Mouse (Mus musculus) right cerebral cortex, adult 18-20 months (tissue): ENCODE measurements around the gene Xirp1.
A peak's percentile ranks its signal among the peaks of the same experiment; 100 is the strongest.

Source experiments
- DNase-seq: peaks from one replicate; pipeline ENCODE4 v3.0.0; 2022; ENCODE audit warnings: mixed read lengths

Gene Xirp1

DNA sequence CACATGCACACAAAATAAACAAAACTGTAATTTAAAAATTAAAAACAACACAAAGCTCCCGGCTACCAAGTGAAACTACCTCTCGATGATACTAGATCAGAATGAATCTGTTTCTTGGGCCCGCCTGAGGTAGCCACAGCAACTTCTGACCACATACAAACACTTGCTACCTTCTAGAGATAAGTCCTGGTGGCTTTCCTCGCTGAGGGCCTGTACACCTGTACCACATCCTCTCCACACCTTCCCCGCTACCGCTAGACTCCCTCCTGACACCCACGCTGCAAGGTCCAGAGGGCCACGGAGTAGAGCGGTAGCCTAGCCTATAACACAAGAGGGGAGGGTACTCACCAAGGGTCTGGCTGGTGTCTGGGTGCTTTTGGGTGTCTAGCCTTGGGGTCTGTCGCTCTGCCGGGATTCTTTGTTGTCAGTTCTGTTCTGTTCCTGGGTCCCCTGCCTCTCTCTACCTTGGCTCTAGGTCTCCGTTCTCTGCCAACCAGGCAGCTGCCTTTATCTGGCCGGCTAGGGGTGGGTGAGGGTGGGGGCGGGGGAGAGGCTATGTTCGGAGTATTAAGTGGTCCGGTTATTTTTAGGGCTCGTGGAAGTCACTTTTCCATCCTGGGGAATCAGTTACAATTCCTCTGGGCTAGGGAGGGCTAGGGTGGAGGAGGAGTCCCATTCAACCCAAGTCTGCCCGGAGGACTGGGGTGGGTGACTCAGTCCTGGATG lies at the start of gene Xirp1:
Xirp1 (minus strand) TSS at position 513 of the 726 bp plus-strand sequence.
- no peak for DNase-seq

DNA sequence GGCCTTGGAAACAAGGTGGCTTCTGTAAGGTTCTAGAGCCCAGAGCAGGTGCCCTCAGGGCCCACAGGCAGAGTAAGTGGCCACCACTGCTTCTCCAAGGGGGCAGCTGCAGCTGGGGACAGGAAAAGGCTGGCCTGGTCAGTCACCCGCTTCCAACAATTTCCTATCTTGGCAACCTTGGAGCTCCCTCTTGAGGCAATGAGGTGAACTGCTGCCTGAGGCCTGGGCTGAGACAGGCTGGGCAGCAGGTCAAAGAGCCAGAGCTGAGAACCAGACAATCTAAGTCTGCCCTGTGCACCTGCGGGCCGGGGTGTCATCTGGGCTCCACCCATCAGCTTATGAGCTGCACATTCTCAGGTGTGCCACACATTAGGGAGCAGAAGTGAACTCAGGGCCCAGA lies 49.8 kb upstream of the Xirp1 start:
- peak; percentile 49 for DNase-seq

DNA sequence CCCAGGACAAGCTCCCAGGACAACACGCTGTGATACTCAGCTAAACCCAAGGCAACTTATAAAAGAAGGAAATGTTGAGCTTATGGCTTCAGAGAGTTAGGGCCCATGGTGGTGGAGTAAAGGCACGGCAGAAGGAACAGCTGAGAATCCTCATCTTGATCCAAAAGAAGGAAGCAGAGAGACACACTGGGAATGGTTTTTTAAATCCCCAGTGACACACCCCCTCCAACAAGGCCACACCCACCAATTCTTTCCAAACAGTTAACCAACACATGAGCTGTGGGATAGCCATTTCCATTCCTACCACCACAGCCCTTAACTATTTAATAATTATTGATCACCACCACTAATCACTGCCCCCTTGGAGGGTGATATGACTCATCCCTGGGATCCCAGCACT lies 47.9 kb upstream of the Xirp1 start:
- DNase-seq = no peak

DNA sequence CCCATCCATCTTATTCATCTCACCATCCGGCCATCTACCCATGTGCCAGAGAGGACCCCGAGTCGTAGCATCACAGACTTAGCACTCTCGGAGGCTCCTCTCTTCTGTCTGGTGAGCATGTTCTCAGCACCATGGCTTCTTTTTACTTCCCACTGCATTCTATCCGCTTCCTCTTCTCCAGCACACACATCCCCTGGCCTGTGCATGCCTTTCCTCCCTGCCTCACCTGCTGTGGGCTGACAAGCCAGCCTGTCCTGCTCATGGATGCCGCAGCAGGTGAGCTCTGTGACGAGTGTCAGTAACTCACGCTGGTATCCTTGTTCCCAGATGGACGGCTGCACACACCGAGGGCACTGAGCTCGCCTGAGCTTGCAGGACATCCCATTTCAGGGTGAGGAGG lies 46.4 kb upstream of the Xirp1 start, which contains the start of gene Cx3cr1:
Cx3cr1 (minus strand) TSS at position 101 of the 400 bp plus-strand sequence.
- no peak for DNase-seq

- no peak for DNase-seq
Observed at GRCm38 (mm10) chr9:120068047-120068446, 44.6 kb upstream of the Xirp1 start.

DNA sequence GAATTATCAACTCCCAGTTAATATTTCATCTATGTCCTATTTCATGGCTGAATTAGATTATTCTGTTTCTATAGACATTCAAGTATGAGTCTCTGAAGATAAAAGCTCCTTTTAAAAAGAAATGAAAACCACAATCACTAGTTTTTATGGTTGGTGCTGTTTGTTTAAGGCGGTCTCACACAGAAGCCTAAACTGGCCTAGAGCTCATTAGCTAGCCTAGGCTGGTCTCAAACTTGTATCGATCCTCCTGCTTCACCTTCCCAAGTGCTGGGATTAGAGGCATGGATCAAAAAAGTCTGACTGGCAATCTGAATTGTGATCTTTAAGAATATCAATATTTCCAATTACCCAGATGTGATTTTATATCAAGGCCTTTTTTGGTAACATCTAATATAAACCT lies 44.2 kb upstream of the Xirp1 start:
- no peak for DNase-seq

DNA sequence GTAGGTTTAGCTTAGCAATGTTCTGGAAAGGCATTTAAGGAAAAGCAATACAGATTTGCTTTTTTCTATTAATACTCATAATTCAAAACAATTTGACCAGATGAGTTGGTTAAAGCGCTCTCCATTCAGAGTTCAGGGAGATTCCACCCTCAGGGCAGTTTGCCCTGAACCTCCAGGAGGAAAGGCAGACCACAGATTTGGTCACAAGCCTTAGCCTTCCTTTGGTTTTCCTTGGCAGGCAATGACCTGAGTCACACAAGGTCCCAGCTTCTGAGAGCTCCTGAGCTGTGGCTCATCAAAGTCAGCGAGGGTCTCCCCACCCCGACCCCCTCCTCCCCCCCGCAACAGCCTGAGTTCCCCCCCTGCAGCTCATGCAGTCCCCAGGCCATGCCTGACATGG lies 40.9 kb upstream of the Xirp1 start:
- no peak for DNase-seq

DNA sequence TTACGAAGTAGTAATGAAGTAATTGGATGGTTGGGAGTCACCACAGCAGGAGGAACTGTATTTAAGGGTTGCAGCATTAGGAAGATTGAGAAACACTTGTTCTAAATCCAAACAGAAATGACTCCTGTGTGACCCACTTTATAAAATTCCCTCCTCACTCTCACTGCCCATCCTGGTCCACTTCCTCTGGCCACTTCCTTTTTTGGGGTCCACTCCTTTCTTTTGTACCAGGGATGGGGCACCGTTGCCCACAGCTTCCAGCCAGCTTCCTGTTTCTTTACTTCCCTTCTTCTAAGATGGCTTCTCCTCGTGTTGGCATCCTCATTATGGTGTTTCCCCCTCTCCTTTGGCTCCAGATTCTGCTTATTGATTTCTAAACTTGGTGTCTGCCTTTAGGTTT lies 35.3 kb upstream of the Xirp1 start:
- no peak for DNase-seq

- DNase-seq = no peak
Observed at GRCm38 (mm10) chr9:120056201-120056600, 32.8 kb upstream of the Xirp1 start.

GRCm38 (mm10) chr9:120054545-120055277 lies 31.3 kb upstream of the Xirp1 start:
- no peak for DNase-seq

GRCm38 (mm10) chr9:120049407-120049806 lies 26.0 kb upstream of the Xirp1 start:
- no peak for DNase-seq

DNA sequence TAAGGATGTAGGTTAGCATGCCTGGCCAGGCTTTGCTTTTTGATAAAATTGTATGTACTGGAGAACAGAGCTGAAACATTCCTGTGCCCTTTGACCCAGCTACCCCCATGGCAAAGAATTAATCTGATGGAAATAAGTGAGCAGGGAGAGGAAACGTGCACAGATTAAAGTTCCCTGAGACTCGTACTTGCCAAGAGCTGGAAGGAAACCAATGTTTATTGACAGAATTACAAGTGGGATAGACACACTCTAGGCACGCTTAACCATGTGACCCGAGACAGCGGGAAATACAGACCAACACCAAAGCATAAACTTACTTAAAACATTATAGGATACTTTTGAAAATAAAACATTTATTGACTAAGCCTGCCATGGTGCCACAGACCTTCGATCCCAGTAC lies 25.1 kb upstream of the Xirp1 start:
- no peak for DNase-seq

GRCm38 (mm10) chr9:120043115-120043514 lies 19.7 kb upstream of the Xirp1 start:
- no peak for DNase-seq

DNA sequence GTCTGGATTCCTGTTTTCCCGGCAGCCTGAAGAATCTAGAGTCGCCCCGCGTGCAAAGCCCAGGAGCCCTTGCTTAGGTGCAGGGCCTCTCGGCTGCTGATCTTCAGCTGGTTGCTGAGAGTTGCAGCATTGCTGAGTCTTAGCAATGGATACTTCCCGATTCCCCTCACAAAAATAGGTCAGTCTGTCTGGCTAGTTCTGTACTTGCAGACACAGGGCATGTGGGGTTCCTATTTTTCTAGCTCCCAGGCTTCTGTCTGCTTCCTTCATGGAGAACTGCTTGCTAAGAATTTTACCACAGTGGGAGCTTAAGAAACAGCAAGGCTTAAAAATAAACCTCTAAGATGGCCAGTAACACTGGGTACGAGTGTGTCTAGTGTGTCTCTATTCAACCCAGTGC lies 14.0 kb upstream of the Xirp1 start:
- no peak for DNase-seq

GRCm38 (mm10) chr9:120034375-120034774 lies 11.0 kb upstream of the Xirp1 start:
- DNase-seq = no peak

GRCm38 (mm10) chr9:120032710-120033109 lies 9.3 kb upstream of the Xirp1 start:
- no peak for DNase-seq

DNA sequence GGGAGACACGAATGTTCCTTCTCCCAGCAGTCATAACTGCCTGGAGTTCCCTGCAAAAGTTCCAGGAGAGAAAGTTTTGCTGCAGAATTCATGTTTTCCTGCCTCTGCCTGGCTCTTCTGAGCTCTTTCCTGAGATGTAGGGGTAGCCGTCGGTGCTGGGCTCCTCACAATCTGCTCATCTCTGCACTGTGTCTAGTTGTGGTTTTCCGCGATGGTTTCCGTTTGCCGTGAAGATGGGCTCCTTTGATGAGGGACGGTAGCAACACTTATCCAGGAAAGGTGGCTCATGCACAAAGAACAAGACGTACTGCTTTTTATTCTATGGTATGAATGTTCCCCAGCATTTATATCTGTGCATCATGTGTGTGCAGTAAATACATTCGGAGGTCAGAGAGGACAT lies 7.0 kb upstream of the Xirp1 start:
- DNase-seq = no peak

GRCm38 (mm10) chr9:120029880-120030279 lies 6.5 kb upstream of the Xirp1 start:
- DNase-seq = no peak

GRCm38 (mm10) chr9:120027401-120028151 lies 4.2 kb upstream of the Xirp1 start:
- DNase-seq = no peak

GRCm38 (mm10) chr9:120024625-120025024 lies 1.2 kb upstream of the Xirp1 start:
- no peak for DNase-seq

- DNase-seq = peak; percentile 37
Observed at GRCm38 (mm10) chr9:120024171-120024570, 773 bp upstream of the Xirp1 start.

GRCm38 (mm10) chr9:120021164-120021563 lies 2.2 kb downstream of the Xirp1 start:
- DNase-seq = no peak

GRCm38 (mm10) chr9:120020285-120020890 lies 3.0 kb downstream of the Xirp1 start:
- DNase-seq = peak; percentile 71
